Mouse (Mus musculus): ENCODE measurements around the gene H2-M5.
A peak's percentile ranks its signal among the peaks of the same experiment; 100 is the strongest.
"Not testable (repeated sequence)": the region's sequence is repeated elsewhere in the genome, so short reads cannot be mapped to it uniquely, and the experiment has no call there.

The H2-M5 gene

GRCm38 (mm10) chr17:36989437-36989836, at the start of gene H2-M5:
Gene H2-M5 (minus strand): TSS chr17:36989537.
- DNase-seq, result no peak

- no peak for DNase-seq
Observed at GRCm38 (mm10) chr17:37029162-37029561, 39.8 kb upstream of the H2-M5 start.

GRCm38 (mm10) chr17:37028683-37029120, 39.4 kb upstream of the H2-M5 start:
- peak; percentile 95 for DNase-seq

GRCm38 (mm10) chr17:37028212-37028611, 38.9 kb upstream of the H2-M5 start:
- no peak for DNase-seq

- no peak for DNase-seq
Observed at GRCm38 (mm10) chr17:37027486-37027885, 38.1 kb upstream of the H2-M5 start.

GRCm38 (mm10) chr17:37026425-37026824, 37.1 kb upstream of the H2-M5 start:
- DNase-seq, result no peak

GRCm38 (mm10) chr17:37022628-37023576, 33.6 kb upstream of the H2-M5 start, which contains the start of gene Mog:
Gene Mog (minus strand): TSS chr17:37023398.
- DNase-seq, result no peak

- not testable (repeated sequence) for DNase-seq
Observed at GRCm38 (mm10) chr17:37019242-37019641, 29.9 kb upstream of the H2-M5 start.

- no peak for DNase-seq
Observed at GRCm38 (mm10) chr17:37018328-37018727, 29.0 kb upstream of the H2-M5 start.

GRCm38 (mm10) chr17:37016333-37016732, 27.0 kb upstream of the H2-M5 start:
- DNase-seq, result no peak

GRCm38 (mm10) chr17:37012141-37012540, 22.8 kb upstream of the H2-M5 start:
- no peak for DNase-seq

- DNase-seq, result no peak
Observed at GRCm38 (mm10) chr17:37011719-37012118, 22.4 kb upstream of the H2-M5 start.

- no peak for DNase-seq
Observed at GRCm38 (mm10) chr17:37009460-37010042, 20.2 kb upstream of the H2-M5 start.

- no peak for DNase-seq
Observed at GRCm38 (mm10) chr17:37008161-37008560, 18.8 kb upstream of the H2-M5 start.

- DNase-seq, result no peak
Observed at GRCm38 (mm10) chr17:37003366-37003765, 14.0 kb upstream of the H2-M5 start.

GRCm38 (mm10) chr17:37002364-37003330, 13.3 kb upstream of the H2-M5 start:
- peak; percentile 74 to 79 for DNase-seq

- no peak for DNase-seq
Observed at GRCm38 (mm10) chr17:37000863-37001262, 11.5 kb upstream of the H2-M5 start, which contains the start of gene Zfp57. Gene Zfp57 (plus strand): TSS chr17:37001163.

- DNase-seq, result no peak
Observed at GRCm38 (mm10) chr17:36998477-36998876, 9.1 kb upstream of the H2-M5 start.

GRCm38 (mm10) chr17:36997033-36997735, 7.8 kb upstream of the H2-M5 start:
- DNase-seq, result peak; percentile 94 to 95

GRCm38 (mm10) chr17:36995448-36995847, 6.1 kb upstream of the H2-M5 start:
- DNase-seq, result no peak

- DNase-seq, result no peak
Observed at GRCm38 (mm10) chr17:36994528-36994927, 5.2 kb upstream of the H2-M5 start.

GRCm38 (mm10) chr17:36993770-36994325, 4.5 kb upstream of the H2-M5 start:
- no peak for DNase-seq
